Mouse (Mus musculus) stomach, embryonic 15.5 days (tissue): ENCODE measurements around the gene Pik3c2a. TPM values are rescaled to one million over a fixed set of nuclear protein-coding genes. Genes with fewer than 3 reads are reported as not detected.

Source experiments
- ATAC-seq: fragments of 200-750 bp; cut with Nextera tagmentation; 2 replicates; pipeline ENCODE4 v1.8.0; 2017; ENCODE audit warnings: low read depth, moderate number of reproducible peaks, moderate TSS enrichment; ENCODE audit not compliant: insufficient read depth, low FRiP score
- H3K27ac ChIP-seq: fragments of 300-500 bp; sonication (generic); 2 replicates; pipeline ENCODE4 v1.5.1; 2015; ENCODE audit warnings: mild to moderate bottlenecking, inconsistent platforms
- H3K27me3 ChIP-seq: fragments of 300-500 bp; sonication (generic); replicated peaks from 2 replicates; pipeline ENCODE4 v1.6.1; 2015; ENCODE audit warnings: inconsistent platforms
- H3K36me3 ChIP-seq: fragments of 300-500 bp; sonication (generic); 2 replicates; pipeline ENCODE4 v1.6.1; 2015; ENCODE audit warnings: inconsistent platforms
- H3K4me1 ChIP-seq: fragments of 300-500 bp; sonication (generic); 2 replicates; pipeline ENCODE4 v1.6.1; 2015; ENCODE audit warnings: inconsistent platforms
- H3K4me2 ChIP-seq: fragments of 300-500 bp; sonication (generic); 2 replicates; pipeline ENCODE4 v1.6.1; 2015; ENCODE audit warnings: mild to moderate bottlenecking, inconsistent platforms
- H3K4me3 ChIP-seq: fragments of 300-500 bp; sonication (generic); replicated peaks from 2 replicates; pipeline ENCODE4 v1.5.1; 2015; ENCODE audit warnings: inconsistent platforms
- H3K9ac ChIP-seq: fragments of 300-500 bp; sonication (generic); 2 replicates; pipeline ENCODE4 v1.6.1; 2015; ENCODE audit warnings: inconsistent platforms
- H3K9me3 ChIP-seq: fragments of 300-500 bp; sonication (generic); 2 replicates; pipeline ENCODE4 v1.6.1; 2016; ENCODE audit warnings: inconsistent platforms
- WGBS: fragments of 180-500 bp; shearing (Covaris S2); methylation state at CpG from one replicate; pipeline ENCODE4 v1.1.7; 2015; 5-methylcytosine and 5-hydroxymethylcytosine counted together
- polyA plus RNA-seq: library from polyadenylated mRNA; unstranded; fragments of >200 nt; fragmentation: Nextera tagmentation; extraction: Ambion mirVana; gene quantifications from 2 replicates; pipeline ENCODE4 v1.2.1, GENCODE M21; 2015

Gene Pik3c2a
- polyA plus RNA-seq, 1 experiment from 2014 or later, result 26.4 TPM

- no peak overlapping the region for H3K27ac ChIP-seq
- WGBS, result 71% methylated on average over 1 of the region's 1 CpGs
- H3K4me2 ChIP-seq, result no peak overlapping the region
- H3K27me3 ChIP-seq, result no peaks in the 10 kb centered on the region
- no peak for ATAC-seq
- no peak overlapping the region for H3K4me3 ChIP-seq
- no peaks in the 10 kb centered on the region for H3K36me3 ChIP-seq
- peaks cover 46% of the 10 kb centered on the region for H3K4me1 ChIP-seq
- H3K9ac ChIP-seq, result no peak overlapping the region
- no peaks in the 10 kb centered on the region for H3K9me3 ChIP-seq
Observed at GRCm38 (mm10) chr7:116290559-116290958, 152.7 kb downstream of the Pik3c2a start.

- peak overlapping the region; percentile 81 for H3K27ac ChIP-seq
- ATAC-seq, result no peak
- WGBS, result 59% methylated on average over 3 of the region's 3 CpGs
Observed at GRCm38 (mm10) chr7:116288996-116289395, 154.3 kb downstream of the Pik3c2a start.

GRCm38 (mm10) chr7:116287959-116288358 is 155.3 kb downstream of the Pik3c2a start:
- 0 out of 2 replicates have a peak overlapping the region, but pooled peaks have one; percentile 1 for H3K4me2 ChIP-seq
- H3K27me3 ChIP-seq, result no peaks in the 10 kb centered on the region
- no peak for ATAC-seq
- WGBS, result 52% methylated on average over 5 of the region's 5 CpGs
- H3K36me3 ChIP-seq, result no peaks in the 10 kb centered on the region
- peaks cover 45% of the 10 kb centered on the region for H3K4me1 ChIP-seq
- H3K4me3 ChIP-seq, result no peak overlapping the region
- H3K9me3 ChIP-seq, result no peaks in the 10 kb centered on the region
- H3K27ac ChIP-seq, result peak overlapping the region; percentile 81; the same call in 1 of the 2 replicates
- no peak overlapping the region for H3K9ac ChIP-seq

More at GRCm38 (mm10) chr7:116288996-116289395, 154.3 kb downstream of the Pik3c2a start:
- H3K9me3 ChIP-seq, result no peaks in the 10 kb centered on the region
- no peaks in the 10 kb centered on the region for H3K27me3 ChIP-seq
- H3K4me3 ChIP-seq, result no peak overlapping the region
- no peak overlapping the region for H3K9ac ChIP-seq
- peaks cover 39% of the 10 kb centered on the region for H3K4me1 ChIP-seq
- no peaks in the 10 kb centered on the region for H3K36me3 ChIP-seq
- no peak overlapping the region for H3K4me2 ChIP-seq

Other genes with a start within 250 kb of the Pik3c2a start
- gene Plekha7, start 135.1 kb downstream of the Pik3c2a start, polyA plus RNA-seq, result 17.4 and 19.3 TPM in 2 replicates
- gene Rps13, start 109.3 kb downstream of the Pik3c2a start, polyA plus RNA-seq, result 728 and 831 TPM in 2 replicates
- gene Nucb2, start 60.9 kb upstream of the Pik3c2a start, polyA plus RNA-seq, result 28.6 and 29.7 TPM in 2 replicates